Mouse (Mus musculus) large intestine, adult 2 months (tissue): ENCODE results near the gene Cmah. TPM values are rescaled to one million over a fixed set of nuclear protein-coding genes. Genes with fewer than 3 reads are reported as not detected.

Source experiments
- DNase-seq: peaks from one replicate; pipeline ENCODE4 v3.0.0-alpha.2; 2012; ENCODE audit warnings: low read depth, low spot score
- WGBS: fragments of 180-500 bp; shearing (Covaris S2); methylation state at CpG from one replicate; pipeline ENCODE4 v1.1.7; 2018; 5-methylcytosine and 5-hydroxymethylcytosine counted together
- polyA plus RNA-seq: library from polyadenylated mRNA; depleted of rRNA; stranded (reverse); fragments of >200 nt; gene quantifications from 2 replicates; pipeline ENCODE4 v1.2.3, GENCODE M21; 2012

The Cmah gene
- polyA plus RNA-seq, 1 experiment: 1.1 TPM

- no peak for DNase-seq
- 81% methylated on average over 7 of the region's 7 CpGs for WGBS
Measured at GRCm38 (mm10) chr13:24463767-24464166, 136.6 kb downstream of the Cmah start.

DNA sequence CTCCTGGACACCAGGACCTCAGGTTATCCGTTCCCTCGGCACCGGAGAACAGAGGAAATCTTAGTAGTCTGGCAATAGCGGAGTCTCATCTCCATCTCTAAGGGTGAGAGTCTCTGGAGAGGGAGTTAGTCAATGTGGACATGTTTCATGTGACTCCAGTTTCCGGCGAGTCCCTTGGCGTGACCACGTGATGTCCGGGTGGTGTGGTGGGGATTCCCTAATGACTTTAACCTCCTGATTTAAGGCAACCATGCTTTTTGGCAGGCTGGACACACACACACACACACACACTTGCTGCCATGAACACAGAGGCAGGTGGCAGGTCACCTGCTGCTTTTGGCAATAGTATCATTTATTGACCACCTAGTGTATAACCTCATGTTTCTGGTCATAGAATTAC lies 138.8 kb downstream of the Cmah start:
- DNase-seq: no peak

DNA sequence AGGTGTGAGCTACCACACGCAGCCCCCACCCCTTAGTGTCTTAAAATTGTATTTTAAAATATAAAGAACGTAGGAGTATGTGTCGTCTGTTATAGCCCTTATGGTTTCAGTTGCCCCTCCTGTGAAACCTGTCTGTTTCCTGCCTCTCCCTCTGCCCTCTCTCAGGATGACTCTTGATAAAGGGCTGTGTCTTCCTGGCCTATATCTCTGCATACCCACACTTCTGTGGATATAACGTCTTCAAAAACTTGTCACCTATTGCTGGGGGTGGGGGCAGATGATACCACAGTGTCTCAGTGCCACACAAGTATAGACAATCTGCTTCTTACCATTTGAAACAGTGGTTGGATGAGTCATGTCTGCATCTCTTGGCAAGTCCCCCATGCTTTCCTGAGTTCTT lies 140.6 kb downstream of the Cmah start:
- 76% methylated on average over 4 of the region's 4 CpGs for WGBS

More for the DNA sequence above, 138.8 kb downstream of the Cmah start:
- 96% methylated on average over 9 of the region's 9 CpGs for WGBS

DNA sequence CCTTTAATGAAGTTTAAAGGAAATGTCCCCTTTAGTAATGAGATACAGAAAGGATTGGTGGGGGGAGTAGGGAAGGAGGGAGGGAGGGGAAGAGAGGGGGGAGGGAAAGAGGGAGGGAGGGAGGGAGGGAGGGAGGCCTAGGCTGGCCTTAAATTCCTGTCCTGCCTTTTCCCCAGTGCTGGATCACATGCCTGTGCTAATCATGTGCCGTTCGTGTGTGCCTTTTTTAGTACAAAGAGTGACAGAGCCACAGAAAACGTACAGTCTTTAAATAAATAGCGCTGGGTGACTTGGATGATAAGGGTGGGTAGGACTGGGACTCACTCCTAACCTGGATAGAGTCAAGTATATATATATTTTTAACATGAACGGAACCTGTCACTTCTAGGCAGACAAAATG lies 150.4 kb downstream of the Cmah start:
- 72% methylated on average over 5 of the region's 5 CpGs for WGBS
- no peak for DNase-seq

More for the DNA sequence above, 140.6 kb downstream of the Cmah start:
- DNase-seq: no peak

DNA sequence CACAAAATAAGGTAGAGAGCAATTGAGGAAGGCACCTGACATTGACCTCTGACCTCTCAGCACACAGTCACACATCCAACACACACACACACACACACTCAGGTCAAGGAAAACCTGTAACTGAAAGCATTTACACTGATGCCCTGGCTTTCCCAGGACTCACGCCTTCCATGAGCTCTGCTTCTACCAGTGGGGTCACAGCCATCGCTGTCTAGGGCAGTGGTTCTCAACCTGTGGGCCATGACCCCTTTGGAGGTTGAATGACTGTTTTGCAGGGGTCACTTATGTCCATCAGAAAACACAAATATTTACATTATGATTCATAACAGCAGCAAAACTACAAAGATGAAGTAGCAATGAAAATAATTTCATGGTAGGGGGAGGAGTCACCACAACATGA lies 152.3 kb downstream of the Cmah start:
- 86% methylated on average over 2 of the region's 2 CpGs for WGBS
- no peak for DNase-seq

- WGBS: 80% methylated on average over 6 of the region's 6 CpGs
- no peak for DNase-seq
Measured at GRCm38 (mm10) chr13:24480824-24481223, 153.6 kb downstream of the Cmah start.

DNA sequence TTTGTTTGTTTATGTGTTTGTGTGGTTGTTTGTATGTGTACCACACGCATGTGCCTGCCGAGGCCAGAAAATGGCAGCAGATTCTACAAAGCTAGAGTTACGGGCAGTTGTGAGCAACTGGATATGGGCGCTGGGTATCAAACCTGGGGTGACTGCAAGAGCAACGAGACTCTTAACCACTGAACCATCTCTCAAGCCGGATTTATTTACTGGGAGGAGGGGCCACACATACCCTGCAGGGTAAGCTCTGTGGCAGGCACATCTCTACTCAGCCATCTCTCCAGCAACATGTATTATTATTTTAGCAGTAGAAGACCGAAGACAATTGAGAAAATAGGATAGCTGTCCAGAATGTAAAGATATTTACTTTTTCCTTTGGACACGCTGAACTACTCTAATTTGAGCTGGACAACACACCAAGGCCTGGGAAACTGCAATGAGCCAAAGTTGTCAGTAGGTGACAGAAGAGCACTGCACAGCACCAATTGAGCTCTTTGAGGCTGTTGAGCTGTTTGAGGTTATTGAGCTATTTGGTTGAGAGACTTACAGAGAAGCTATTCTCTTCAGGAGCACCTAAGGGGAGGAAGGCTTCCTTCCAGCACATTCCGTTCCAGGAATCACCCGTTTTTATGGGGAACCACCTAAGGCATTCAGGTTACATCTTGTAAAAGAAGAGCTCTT lies 154.6 kb downstream of the Cmah start:
- DNase-seq: no peak
- WGBS: 51% methylated on average over 10 of the region's 10 CpGs

DNA sequence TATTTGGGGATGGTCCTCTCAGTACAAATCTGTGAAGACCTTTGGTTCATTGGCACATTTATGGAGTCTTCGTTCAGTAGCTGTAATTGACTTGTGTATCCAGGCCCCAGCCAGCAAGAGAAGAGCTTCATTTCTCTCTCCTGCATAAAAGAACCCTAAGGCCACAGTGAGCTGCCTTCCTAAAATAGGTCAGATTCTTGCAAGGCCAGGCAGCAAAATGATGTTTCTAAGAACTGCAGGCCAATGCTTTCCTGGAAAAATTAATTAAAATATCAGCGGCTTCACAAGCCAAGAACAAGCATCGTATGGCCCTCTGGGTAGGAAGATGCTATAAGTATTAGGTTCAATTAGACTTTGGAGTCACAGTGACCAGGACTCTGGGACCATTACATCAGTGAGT lies 156.5 kb downstream of the Cmah start:
- no peak for DNase-seq
- 89% methylated on average over 3 of the region's 3 CpGs for WGBS

DNA sequence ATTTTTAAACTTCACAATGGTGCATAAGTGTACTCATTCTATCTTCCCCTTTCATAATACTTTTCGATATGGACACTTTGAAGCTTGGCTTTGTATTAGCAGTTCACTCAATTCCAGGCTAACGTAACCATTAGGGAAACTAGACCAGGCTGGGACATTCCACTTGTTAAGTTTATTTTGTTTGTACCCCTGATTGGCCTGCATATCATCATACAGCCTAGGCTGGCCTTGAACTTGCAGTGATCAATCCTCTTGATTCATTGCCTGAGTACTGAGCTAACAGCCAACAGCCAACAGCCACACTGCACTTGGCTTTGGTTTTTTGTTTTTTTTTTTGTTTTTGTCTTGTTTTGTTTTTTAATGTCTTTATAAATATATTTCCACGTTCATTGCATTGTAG lies 157.6 kb downstream of the Cmah start:
- whole genome bisulfite sequencing: 86% methylated on average over 3 of the region's 3 CpGs
- DNase-seq: no peak

- 62% methylated on average over 9 of the region's 9 CpGs for WGBS
- DNase-seq: no peak
Measured at GRCm38 (mm10) chr13:24485964-24486363, 158.8 kb downstream of the Cmah start.

DNA sequence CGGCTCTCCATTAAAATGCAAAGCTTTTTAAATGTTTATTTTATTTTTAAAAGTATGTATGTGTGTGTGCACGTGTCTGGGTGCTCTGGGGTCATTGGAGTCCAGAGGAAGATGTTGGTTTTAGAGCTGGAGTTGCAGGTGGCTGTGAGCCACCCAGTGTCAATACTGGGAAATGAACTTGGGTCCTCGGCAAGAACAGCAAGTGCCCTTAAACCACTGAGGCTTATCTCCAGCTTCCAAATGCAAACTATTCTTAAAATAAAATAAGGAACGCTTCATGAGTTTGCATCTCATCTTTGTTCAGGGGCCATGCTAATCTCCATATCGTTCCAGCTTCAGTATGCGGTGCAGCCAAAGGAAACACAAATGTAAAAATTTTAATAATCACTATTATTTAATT lies 159.2 kb downstream of the Cmah start:
- DNase-seq: no peak
- 53% methylated on average over 6 of the region's 6 CpGs for WGBS

- DNase-seq: no peak
Measured at GRCm38 (mm10) chr13:24487061-24487460, 159.9 kb downstream of the Cmah start.

DNA sequence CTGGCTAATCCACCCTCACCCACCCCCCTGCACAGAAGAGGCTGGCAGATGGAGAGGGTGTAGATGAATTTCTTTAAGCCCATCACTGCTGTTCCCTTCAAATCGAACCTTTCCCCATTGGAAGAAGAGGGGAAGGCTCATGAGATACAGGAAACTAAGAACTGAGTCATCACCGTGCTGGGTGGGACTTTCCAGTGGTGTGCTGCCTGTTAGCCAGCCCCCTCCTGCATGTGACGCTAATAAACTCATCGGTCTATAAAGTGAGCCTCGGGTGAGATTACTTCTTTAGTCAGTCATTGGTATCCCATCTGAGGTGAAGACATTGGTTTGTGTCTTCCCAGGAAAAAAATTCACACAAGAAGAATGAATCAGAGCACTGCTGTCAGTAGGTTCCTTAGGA lies 160.3 kb downstream of the Cmah start:
- 63% methylated on average over 5 of the region's 5 CpGs for WGBS
- no peak for DNase-seq

More at GRCm38 (mm10) chr13:24487061-24487460, 159.9 kb downstream of the Cmah start:
- WGBS: 66% methylated on average over 5 of the region's 5 CpGs

DNA sequence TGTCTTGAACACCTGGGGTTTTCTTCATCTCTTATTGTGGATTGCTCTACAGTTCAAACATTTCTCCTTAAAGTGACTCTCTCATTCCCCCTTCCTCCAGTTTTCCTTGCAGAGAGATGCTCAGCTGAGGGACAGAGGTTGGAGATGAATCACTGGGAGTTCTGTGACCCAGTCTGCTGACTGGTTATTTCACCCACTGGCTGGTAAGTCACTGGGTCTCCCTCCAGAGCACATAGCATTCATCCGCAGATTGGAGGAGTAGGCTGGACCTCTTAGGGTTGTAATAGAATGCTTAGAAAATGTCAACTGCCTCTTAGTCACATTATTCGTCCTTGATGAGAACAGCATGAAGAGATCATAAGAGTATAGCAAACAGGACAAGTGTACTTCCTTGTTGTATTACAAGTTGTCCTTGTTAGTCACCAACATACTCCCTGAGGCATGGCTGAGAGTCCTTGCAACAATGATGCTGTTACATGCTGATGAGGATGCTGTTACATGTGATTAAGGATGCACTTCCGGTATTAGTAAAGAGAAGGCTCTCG lies 161.4 kb downstream of the Cmah start:
- 87% methylated on average over 4 of the region's 4 CpGs for WGBS
- DNase-seq: no peak

DNA sequence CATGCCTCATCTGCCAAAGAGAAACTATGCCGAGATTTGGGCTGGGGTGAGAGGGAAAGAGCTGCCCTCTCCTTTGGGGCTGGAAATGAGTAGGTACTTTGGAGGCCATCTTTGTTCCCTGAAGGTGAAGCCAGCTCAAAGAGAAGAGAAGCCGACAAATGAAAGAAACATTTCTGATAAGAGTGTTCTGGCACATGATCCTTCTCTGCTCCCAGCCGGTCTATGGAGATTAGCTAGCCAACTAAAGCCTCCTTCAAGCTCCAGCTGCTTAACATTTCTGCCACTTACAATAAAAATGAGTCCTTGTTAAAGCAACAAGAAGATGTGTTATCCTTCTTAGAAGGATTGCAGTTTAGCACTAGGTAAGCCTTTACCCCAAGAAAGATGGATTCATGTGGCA lies 162.3 kb downstream of the Cmah start:
- 85% methylated on average over 3 of the region's 3 CpGs for WGBS
- no peak for DNase-seq

DNA sequence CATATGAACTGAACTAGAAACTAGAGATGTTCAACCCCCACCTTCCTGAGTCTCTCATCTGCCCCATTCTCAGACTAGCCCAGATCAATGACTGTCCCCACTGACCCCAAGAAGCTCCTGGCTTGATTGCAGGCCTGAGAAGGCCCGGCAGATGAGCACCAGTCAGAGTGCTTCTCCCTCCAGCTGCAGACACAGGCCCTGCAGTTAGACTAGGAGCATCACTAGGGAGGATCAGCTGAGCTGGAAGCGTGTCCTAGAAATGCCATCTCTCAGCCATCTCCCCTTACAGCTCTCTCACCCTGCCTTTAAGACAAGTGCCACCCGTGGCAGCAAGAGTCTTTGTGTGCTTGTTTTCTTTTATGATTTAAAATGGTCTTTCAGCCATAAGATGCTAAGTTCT lies 162.8 kb downstream of the Cmah start:
- 65% methylated on average over 3 of the region's 3 CpGs for whole genome bisulfite sequencing

GRCm38 (mm10) chr13:24491101-24491500 lies 163.9 kb downstream of the Cmah start:
- DNase-seq: no peak
- 91% methylated on average over 3 of the region's 3 CpGs for WGBS

More for the DNA sequence above, 162.8 kb downstream of the Cmah start:
- DNase-seq: no peak

DNA sequence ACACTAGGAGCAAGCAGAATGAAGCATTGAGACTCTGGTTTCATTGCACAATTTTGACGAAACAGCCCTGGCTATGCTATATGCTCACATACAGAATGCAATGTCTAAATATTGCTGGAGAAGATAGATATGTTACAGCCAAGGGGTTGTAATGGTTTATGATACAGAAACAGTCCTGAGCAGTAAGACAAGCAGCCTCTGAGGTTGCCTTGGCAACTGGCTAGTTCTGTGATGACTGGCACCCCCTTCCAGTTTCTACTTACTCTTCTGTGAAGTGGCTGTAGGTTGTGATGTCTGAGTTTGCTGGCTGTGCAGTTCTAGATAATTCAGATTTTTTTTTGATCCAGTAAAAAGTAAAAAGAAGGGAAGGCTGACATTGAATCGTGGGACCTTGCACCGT lies 166.6 kb downstream of the Cmah start:
- DNase-seq: no peak
- WGBS: 92% methylated on average over 3 of the region's 3 CpGs

DNA sequence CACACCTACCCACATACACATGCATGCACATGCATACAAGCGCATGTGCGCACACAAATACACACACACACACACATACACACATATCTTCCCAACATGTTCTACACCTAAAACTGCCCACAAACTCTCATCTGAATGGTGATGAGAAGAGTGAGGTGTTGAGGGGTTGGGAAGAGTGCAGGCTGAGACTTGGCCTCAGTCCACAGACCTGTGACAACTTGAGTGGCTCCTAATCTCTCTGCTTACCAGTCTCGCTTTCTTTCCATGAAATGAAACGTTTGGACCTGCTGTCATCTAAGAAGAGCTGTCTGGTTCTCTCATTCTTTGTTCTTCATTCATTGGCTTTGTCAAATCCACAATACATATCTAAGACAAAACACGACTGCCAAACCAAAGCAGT lies 169.1 kb downstream of the Cmah start:
- DNase-seq: no peak
- WGBS: 83% methylated on average over 5 of the region's 5 CpGs

- no peak for DNase-seq
- 53% methylated on average over 12 of the region's 12 CpGs for WGBS
Measured at GRCm38 (mm10) chr13:24497001-24497400, 169.8 kb downstream of the Cmah start.

DNA sequence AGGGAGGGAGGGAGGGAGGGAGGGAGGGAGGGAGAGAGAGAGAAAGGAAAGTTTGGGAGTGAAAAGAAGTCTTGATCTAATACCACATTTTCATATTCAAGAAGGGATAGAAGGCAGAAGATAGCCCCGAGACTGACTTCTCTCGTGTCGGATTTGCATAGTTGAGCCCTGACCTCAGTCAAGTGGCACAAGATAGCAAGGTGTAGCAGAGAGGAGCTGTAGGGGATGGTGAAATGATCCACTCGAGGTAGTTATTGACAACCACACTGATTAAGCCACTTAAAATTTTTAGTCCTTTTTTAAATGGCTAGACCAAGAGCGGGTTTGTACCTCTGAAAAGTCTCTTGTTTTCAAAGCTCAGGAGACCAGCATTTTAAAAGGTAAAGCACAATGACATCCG lies 171.1 kb downstream of the Cmah start:
- WGBS: 83% methylated on average over 6 of the region's 6 CpGs
- DNase-seq: no peak

GRCm38 (mm10) chr13:24499505-24499904 lies 172.3 kb downstream of the Cmah start:
- no peak for DNase-seq
- 46% methylated on average over 3 of the region's 3 CpGs for WGBS
